Mouse (Mus musculus) lung, adult 2 months (tissue): Measurements from ENCODE around the gene Hspa2. TPM values are rescaled to one million over a fixed set of nuclear protein-coding genes. Genes with fewer than 3 reads are reported as not detected.

Experiments
- DNase-seq: peaks from one replicate; pipeline ENCODE4 v3.0.0; 2022
- H3K4me1 ChIP-seq: fragments of 200-500 bp; 2 replicates; pipeline ENCODE4 v1.6.1; 2011; ENCODE audit warnings: low read length; ENCODE audit not compliant: control insufficient read depth, insufficient read depth
- H3K4me3 ChIP-seq: fragments of 200-500 bp; replicated peaks from 2 replicates; pipeline ENCODE3; 2011; ENCODE audit warnings: low read depth, mild to moderate bottlenecking, control low read depth, low read length; ENCODE audit errors: extremely low read depth
- CTCF ChIP-seq: fragments of 200-500 bp; IDR thresholded peaks from 2 replicates; pipeline ENCODE4 v1.5.1; 2011; ENCODE audit warnings: mild to moderate bottlenecking, low read length, control low read depth; ENCODE audit not compliant: insufficient read depth
- POLR2A ChIP-seq: fragments of 200-500 bp; IDR thresholded peaks from 2 replicates; pipeline ENCODE4 v1.6.1; 2011; ENCODE audit warnings: low read depth, mild to moderate bottlenecking, control low read depth, low read length, borderline replicate concordance; ENCODE audit errors: extremely low read depth
- WGBS: fragments of 180-500 bp; shearing (Covaris S2); methylation state at CpG from one replicate; pipeline ENCODE4 v1.1.7; 2018; 5-methylcytosine and 5-hydroxymethylcytosine counted together
- polyA plus RNA-seq: library from polyadenylated mRNA; depleted of rRNA; stranded (reverse); fragments of >200 nt; gene quantifications from 2 replicates; pipeline ENCODE4 v1.2.3, GENCODE M21; 2012; rRNA removed

Gene Hspa2
- polyA plus RNA-seq, 1 experiment: 16.4 TPM

DNA sequence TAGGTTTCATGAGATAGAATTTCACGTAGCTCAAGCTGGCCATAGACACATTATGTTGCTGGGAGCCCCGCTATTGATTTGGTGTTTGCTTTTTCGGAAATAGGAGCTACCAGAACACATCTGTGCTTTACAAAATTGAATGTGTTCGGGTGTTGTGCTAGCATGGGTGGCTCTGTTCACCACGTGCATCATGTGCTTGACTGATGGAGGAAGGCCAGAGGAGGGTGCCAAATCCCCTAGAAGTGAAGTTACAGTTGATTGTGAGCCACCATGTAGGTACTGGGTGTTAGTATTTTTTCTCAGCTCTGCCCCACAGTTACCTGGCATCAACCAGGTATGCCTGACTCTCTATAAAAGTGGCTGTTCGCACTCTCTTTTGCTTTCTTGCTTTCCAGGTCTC, 40.9 kb downstream of the Hspa2 start:
- no peak for DNase-seq

GRCm38 (mm10) chr12:76446201-76446600, 42.2 kb downstream of the Hspa2 start:
- H3K4me1 ChIP-seq: no peaks in the 10 kb centered on the region
- TF ChIP-seq CTCF (no peak), POLR2A (no peak)
- H3K4me3 ChIP-seq: no peak overlapping the region
- 85% methylated on average over 11 of the region's 11 CpGs for WGBS
- DNase-seq: no peak

More for the DNA sequence above, 40.9 kb downstream of the Hspa2 start:
- WGBS: 79% methylated on average over 6 of the region's 6 CpGs
- H3K4me3 ChIP-seq: no peak overlapping the region
- TF ChIP-seq CTCF (no peak), POLR2A (no peak)
- no peaks in the 10 kb centered on the region for H3K4me1 ChIP-seq

DNA sequence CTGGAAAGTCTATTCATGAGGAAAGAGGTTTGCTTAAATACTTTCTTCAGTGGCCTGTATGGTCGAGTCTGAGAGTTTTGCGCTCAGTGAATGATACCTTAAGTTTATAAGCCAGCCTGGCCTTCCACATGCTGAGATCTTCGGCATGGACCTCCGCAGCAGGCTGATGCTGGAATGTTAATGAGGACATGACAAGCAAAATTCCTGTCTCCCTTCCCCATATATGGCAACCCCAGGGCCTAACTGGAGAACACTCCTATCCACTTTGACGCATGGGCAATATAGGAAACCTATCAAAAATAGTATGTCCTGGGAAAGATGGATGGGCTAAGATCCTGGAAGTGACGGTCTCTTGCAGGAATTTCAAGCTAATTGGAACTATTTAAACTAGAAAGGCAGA, 44.2 kb downstream of the Hspa2 start:
- Histone ChIP-seq H3K4me3 (no peak overlapping the region), H3K4me1 (no peaks in the 10 kb centered on the region)
- no peak for TF ChIP-seq POLR2A
- TF ChIP-seq CTCF: no peak
- DNase-seq: no peak
- WGBS: 59% methylated on average over 6 of the region's 6 CpGs

DNA sequence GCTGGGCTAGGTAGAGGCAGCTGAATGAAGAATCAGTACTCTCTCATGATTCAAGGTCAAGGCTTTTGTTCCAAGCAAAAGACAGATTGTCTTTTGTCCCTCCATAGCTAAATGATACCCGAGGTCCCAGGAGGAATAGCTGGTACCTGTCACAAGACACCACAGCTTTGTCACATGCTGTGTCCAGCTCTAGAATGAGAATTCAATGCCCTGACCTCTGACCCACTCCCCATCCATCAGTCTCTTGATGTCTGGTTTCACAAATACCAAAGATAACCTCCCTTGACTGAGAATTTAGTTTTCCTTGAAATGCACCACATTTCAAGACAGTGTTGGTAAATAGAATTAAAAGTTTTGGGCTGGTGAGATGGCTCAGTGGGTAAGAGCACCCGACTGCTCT, 48.2 kb downstream of the Hspa2 start:
- no peak overlapping the region for H3K4me3 ChIP-seq
- WGBS: 37% methylated on average over 2 of the region's 2 CpGs
- DNase-seq: no peak
- TF ChIP-seq POLR2A (no peak), CTCF (no peak)
- H3K4me1 ChIP-seq: no peaks in the 10 kb centered on the region

Other genes with a start within 250 kb of the Hspa2 start
- 2.6 and 2.7 TPM in 2 replicates for gene Esr2, start 226.9 kb upstream of the Hspa2 start, polyA plus RNA-seq
- not detected in 2 replicates for gene Tex21, start 157.4 kb upstream of the Hspa2 start, polyA plus RNA-seq
- 69.8 and 96.2 TPM in 2 replicates for gene Mthfd1, start 148.9 kb upstream of the Hspa2 start, polyA plus RNA-seq
- gene Akap5, start 79.3 kb upstream of the Hspa2 start, polyA plus RNA-seq: 31.6 and 72.3 TPM in 2 replicates
- gene Zbtb25, start 34.6 kb upstream of the Hspa2 start, polyA plus RNA-seq: 6.4 and 6.8 TPM in 2 replicates
- gene Zbtb1, start 33.9 kb upstream of the Hspa2 start, polyA plus RNA-seq: 1.9 and 2.2 TPM in 2 replicates
- gene Ppp1r36, start 13.4 kb downstream of the Hspa2 start, polyA plus RNA-seq: 1.1 and 1.8 TPM in 2 replicates
- gene Plekhg3, start 126.7 kb downstream of the Hspa2 start, polyA plus RNA-seq: 19.5 and 20.4 TPM in 2 replicates